Mouse (Mus musculus): ENCODE data around the gene Pgm5.

DNA sequence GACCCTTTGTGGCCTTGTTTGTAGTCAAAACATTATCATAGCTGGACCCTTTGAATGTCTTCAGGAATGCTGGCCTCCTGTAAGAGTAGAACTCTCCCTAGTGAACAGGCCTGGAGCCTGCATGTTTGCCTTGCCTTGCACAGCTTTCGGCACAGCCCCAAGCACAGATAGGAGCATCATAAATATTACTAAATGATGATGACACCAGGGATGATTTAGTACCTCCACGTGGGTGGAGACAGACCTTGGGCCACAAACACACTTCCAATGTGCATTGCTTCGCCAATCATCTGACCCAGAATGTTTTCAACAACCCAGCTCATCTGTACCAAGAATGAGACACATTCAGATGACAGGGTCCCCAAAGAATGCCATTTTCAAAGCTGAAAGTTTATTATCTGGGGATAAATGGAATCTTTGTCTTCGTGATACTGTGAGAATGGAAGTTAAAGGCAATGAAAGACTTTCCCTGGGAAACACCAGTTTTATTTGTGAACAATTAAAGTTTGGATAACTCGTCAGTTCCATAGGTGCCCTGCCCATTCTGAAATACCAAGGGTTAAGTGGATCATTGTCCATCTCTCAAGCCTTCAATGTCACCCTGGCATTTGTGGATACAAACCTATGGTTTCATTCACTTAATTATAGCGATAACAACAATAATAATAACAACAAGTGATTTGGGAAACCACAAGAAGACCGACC lies 49.4 kb downstream of the Pgm5 start:
- no peak for TF ChIP-seq NELFE (IDR thresholded peaks at IDR 0.05; ENCODE audit: low read depth, low read length)
- TF ChIP-seq SMC3 (IDR thresholded peaks at IDR 0.05; ENCODE audit: low read depth, low read length) = no peak
- TF ChIP-seq USF1 (IDR thresholded peaks at IDR 0.05; ENCODE audit: low read depth, low read length) = no peak
- no peak for TF ChIP-seq POLR2A (IDR thresholded peaks at IDR 0.05; ENCODE audit: control insufficient read depth in 1 of 2, insufficient read depth in 1 of 2, low read depth in 1 of 2, low read length in 2 of 2, poor library complexity in 1 of 2)
- no peak for TF ChIP-seq CTCF (IDR thresholded peaks at IDR 0.05 in 2 of 3, conservative IDR thresholded peaks at IDR 0.05 in 1 of 3; ENCODE audit: control insufficient read depth in 1 of 3, insufficient read depth in 1 of 3, low read depth in 2 of 3, low read length in 3 of 3, poor library complexity in 1 of 3, severe bottlenecking in 1 of 3)
- no peak for TF ChIP-seq ELF1 (IDR thresholded peaks at IDR 0.05; ENCODE audit: low read depth, low read length)
- no peak for TF ChIP-seq USF2 (IDR thresholded peaks at IDR 0.05; ENCODE audit: borderline replicate concordance in 1 of 2, insufficient read depth in 1 of 2, low read depth in 1 of 2, low read length in 2 of 2)
- no peak for TF ChIP-seq CHD2 (IDR thresholded peaks at IDR 0.05; ENCODE audit: low read length)
- no peak for TF ChIP-seq GATA1 (IDR thresholded peaks at IDR 0.05; ENCODE audit: low read depth, low read length)

All from MEL (cell line).